Mouse (Mus musculus) kidney, adult 2 months (tissue): ENCODE measurements around the gene Abcb9.

Source experiments
- CTCF ChIP-seq: fragments of 200-500 bp; conservative IDR thresholded peaks from 2 replicates; pipeline ENCODE4 v1.5.1; 2011; ENCODE audit warnings: low read depth, mild to moderate bottlenecking, control low read depth, low read length, moderate library complexity, mixed read lengths; ENCODE audit not compliant: insufficient read depth, insufficient read length
- POLR2A ChIP-seq: fragments of 200-500 bp; IDR thresholded peaks from one replicate; pipeline ENCODE4 v1.6.1; 2011; ENCODE audit warnings: low read depth, low read length, control low read depth

DNA sequence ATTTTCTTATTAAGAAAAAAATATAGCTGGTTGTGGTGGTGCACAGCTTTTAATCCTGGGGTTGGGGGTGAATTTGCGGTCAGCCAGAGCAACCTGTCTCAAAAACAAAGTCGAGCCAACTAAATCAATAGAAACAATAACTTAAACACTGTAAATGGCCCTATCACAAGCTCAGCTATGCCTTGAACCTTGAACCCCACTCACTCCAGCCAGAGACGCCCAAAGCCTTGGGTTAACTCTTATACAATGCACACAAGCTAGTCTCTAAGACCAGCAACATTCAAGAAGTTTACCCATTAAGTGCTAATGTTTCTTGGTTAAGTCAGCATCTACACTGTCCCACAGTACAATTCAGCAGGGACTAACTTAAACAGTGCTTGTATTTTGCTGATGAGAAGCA lies 25.9 kb downstream of the Abcb9 start:
- TF ChIP-seq CTCF (no peak), POLR2A (no peak)
